Mouse (Mus musculus) naive thymus-derived CD4-positive, alpha-beta T cell, adult 2 months (primary cell): ENCODE data around the gene Cdc42bpb.

Experiments
- DNase-seq: peaks from one replicate; pipeline ENCODE4 v3.0.0-alpha.2; 2011; ENCODE audit warnings: low read depth

Cdc42bpb gene

GRCm38 (mm10) chr12:111337864-111338354 lies 39.6 kb downstream of the Cdc42bpb start:
- no peak for DNase-seq

GRCm38 (mm10) chr12:111333020-111333605 lies 44.4 kb downstream of the Cdc42bpb start:
- DNase-seq = no peak

- DNase-seq = no peak
Observed at GRCm38 (mm10) chr12:111332443-111332842, 45.1 kb downstream of the Cdc42bpb start.

- DNase-seq = no peak
Observed at GRCm38 (mm10) chr12:111331573-111331972, 45.9 kb downstream of the Cdc42bpb start.

GRCm38 (mm10) chr12:111329281-111329680 lies 48.2 kb downstream of the Cdc42bpb start:
- DNase-seq = no peak

- no peak for DNase-seq
Observed at GRCm38 (mm10) chr12:111328360-111328759, 49.2 kb downstream of the Cdc42bpb start.

GRCm38 (mm10) chr12:111325744-111326424 lies 51.6 kb downstream of the Cdc42bpb start:
- DNase-seq = no peak

GRCm38 (mm10) chr12:111324949-111325348 lies 52.6 kb downstream of the Cdc42bpb start:
- DNase-seq = no peak

- no peak for DNase-seq
Observed at GRCm38 (mm10) chr12:111324536-111324935, 53.0 kb downstream of the Cdc42bpb start.

GRCm38 (mm10) chr12:111323423-111323822 lies 54.1 kb downstream of the Cdc42bpb start:
- DNase-seq = no peak

GRCm38 (mm10) chr12:111321832-111322231 lies 55.7 kb downstream of the Cdc42bpb start:
- DNase-seq = no peak

- no peak for DNase-seq
Observed at GRCm38 (mm10) chr12:111320549-111320948, 57.0 kb downstream of the Cdc42bpb start.

- no peak for DNase-seq
Observed at GRCm38 (mm10) chr12:111317694-111318093, 59.8 kb downstream of the Cdc42bpb start.

GRCm38 (mm10) chr12:111314273-111314672 lies 63.2 kb downstream of the Cdc42bpb start:
- no peak for DNase-seq

GRCm38 (mm10) chr12:111311775-111312174 lies 65.7 kb downstream of the Cdc42bpb start:
- no peak for DNase-seq

- DNase-seq = no peak
Observed at GRCm38 (mm10) chr12:111309931-111310330, 67.6 kb downstream of the Cdc42bpb start.

GRCm38 (mm10) chr12:111309256-111309655 lies 68.3 kb downstream of the Cdc42bpb start:
- no peak for DNase-seq

GRCm38 (mm10) chr12:111306821-111307220 lies 70.7 kb downstream of the Cdc42bpb start:
- no peak for DNase-seq

GRCm38 (mm10) chr12:111303702-111304337 lies 73.7 kb downstream of the Cdc42bpb start:
- DNase-seq = no peak

GRCm38 (mm10) chr12:111302018-111302345 lies 75.5 kb downstream of the Cdc42bpb start:
- no peak for DNase-seq

GRCm38 (mm10) chr12:111301322-111302017 lies 76.0 kb downstream of the Cdc42bpb start:
- DNase-seq = no peak

- no peak for DNase-seq
Observed at GRCm38 (mm10) chr12:111293025-111293424, 84.5 kb downstream of the Cdc42bpb start.

- no peak for DNase-seq
Observed at GRCm38 (mm10) chr12:111284532-111284931, 93.0 kb downstream of the Cdc42bpb start.
